Mouse (Mus musculus) left cerebral cortex, postnatal 36 days (tissue): Measurements from ENCODE around the gene Gm8005. TPM values are rescaled to one million over a fixed set of nuclear protein-coding genes. Genes with fewer than 3 reads are reported as not detected.
"Not testable (repeated sequence)": the region's sequence is repeated elsewhere in the genome, so short reads cannot be mapped to it uniquely, and the experiment has no call there.

Experiments used
- DNase-seq, 2 experiments: peaks; one replicate each; pipeline ENCODE4 v3.0.0; 2021 to 2022; ENCODE audit warnings: low spot score in 2 of 2, mixed read lengths in 1 of 2
- intact Hi-C: fragments of 180-260 bp; cut with DNase I; formaldehyde crosslinking; loops from one replicate; pipeline ENCODE4 v1.15.1; 2025
- total RNA-seq, 2 experiments: library from RNA; stranded (reverse); gene quantifications; 2 replicates each; pipeline ENCODE4 v1.2.3; 2021

The Gm8005 gene
- total RNA-seq = not detected

DNA sequence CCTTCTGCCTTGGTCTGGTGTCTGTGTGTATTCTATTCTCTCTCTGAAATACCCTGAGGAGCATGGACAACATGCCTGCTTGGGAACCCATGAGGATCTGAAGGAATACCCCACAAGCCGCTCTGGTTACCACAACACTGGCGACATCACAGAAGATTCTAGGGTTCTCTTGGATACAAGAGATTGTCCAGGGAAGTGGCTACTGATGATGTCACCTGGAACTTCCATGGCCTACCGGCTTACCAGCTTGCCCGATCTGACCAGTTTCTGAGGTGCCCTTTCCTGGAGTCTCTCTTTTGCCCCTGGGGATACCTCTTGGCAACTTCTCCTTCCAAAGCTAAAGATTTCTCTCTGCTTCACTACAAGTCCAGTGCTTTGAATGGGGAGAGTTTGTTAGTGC is at the start of gene Gm8005:
Gm8005 (minus strand) TSS at position 101 of the 400 bp plus-strand sequence.
- intact Hi-C loops, DNase-seq: not testable (repeated sequence)

DNA sequence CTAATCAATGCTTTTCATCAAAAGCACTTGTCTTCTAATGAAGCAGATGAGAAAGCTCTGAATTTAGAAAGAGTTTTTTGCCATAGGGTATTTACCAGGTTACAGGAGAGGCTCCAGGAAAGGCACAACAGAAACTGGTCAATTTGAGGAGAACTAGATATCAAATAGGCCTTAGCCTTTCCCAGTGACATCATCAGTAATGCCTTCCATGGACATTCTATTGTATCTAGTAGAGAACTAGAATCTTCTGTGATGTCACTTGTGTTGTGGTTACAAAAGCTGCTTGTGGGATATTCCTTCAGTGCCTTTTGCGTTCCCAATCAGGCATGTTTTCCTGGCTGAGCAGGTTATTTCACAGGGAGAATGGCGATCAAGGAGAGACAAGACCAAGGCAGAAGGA is 24.1 kb upstream of the Gm8005 start, which contains the start of gene Gm8011:
Gm8011 (plus strand) TSS at position 301 of the 400 bp plus-strand sequence.
- DNase-seq, intact Hi-C loops: not testable (repeated sequence)

Other genes starting within 250 kb of the Gm8005 start
- 1 to 10 TPM; 1.7 to 1.8 TPM for gene Gm3573, start 248.9 kb downstream of the Gm8005 start, total RNA-seq
- not detected for gene Gm17026, start 179.6 kb downstream of the Gm8005 start, total RNA-seq
- not detected for gene Gm9611, start 142.3 kb downstream of the Gm8005 start, total RNA-seq
- not detected for gene Gm7995, start 129.5 kb downstream of the Gm8005 start, total RNA-seq
- not detected for gene Gm8011, start 24.2 kb upstream of the Gm8005 start, total RNA-seq
- not detected for gene Gm8020, start 62.7 kb upstream of the Gm8005 start, total RNA-seq
- gene Gm8024, start 84.6 kb upstream of the Gm8005 start, total RNA-seq = not detected
- not detected for gene Gm17124, start 160.2 kb upstream of the Gm8005 start, total RNA-seq
- gene Gm3633, start 202.2 kb upstream of the Gm8005 start, total RNA-seq = not detected
- not detected for gene Gm10378, start 216.3 kb upstream of the Gm8005 start, total RNA-seq